Mouse (Mus musculus) cerebellum, postnatal 14 days (tissue): ENCODE results near the gene Cnnm3.

Experiments
- DNase-seq, 2 experiments: peaks; one replicate each; pipeline ENCODE4 v3.0.0; 2021; ENCODE audit warnings: mixed read lengths in 2 of 2

Gene Cnnm3

GRCm38 (mm10) chr1:36511289-36512021, at the start of gene Cnnm3:
TSS of gene Cnnm3 (plus strand) at chr1:36511867.
- DNase-seq, result peak; percentile 100

- no peak for DNase-seq
Observed at GRCm38 (mm10) chr1:36465641-36466160, 46.0 kb upstream of the Cnnm3 start.

- no peak for DNase-seq
Observed at GRCm38 (mm10) chr1:36467446-36467845, 44.2 kb upstream of the Cnnm3 start.

GRCm38 (mm10) chr1:36469811-36470444, 41.7 kb upstream of the Cnnm3 start:
- DNase-seq, result no peak

GRCm38 (mm10) chr1:36471181-36472105, 40.2 kb upstream of the Cnnm3 start, which contains the start of gene Cnnm4:
TSS of gene Cnnm4 (plus strand) at chr1:36471620.
- DNase-seq, result peak; percentile 89 to 91

- DNase-seq, result no peak
Observed at GRCm38 (mm10) chr1:36472106-36472440, 39.6 kb upstream of the Cnnm3 start.

- peak in 1 of 2 experiments; percentile 22 for DNase-seq
Observed at GRCm38 (mm10) chr1:36473211-36473780, 38.4 kb upstream of the Cnnm3 start.

- DNase-seq, result peak in 1 of 2 experiments; percentile 45
Observed at GRCm38 (mm10) chr1:36474646-36475045, 37.0 kb upstream of the Cnnm3 start.

GRCm38 (mm10) chr1:36475480-36476110, 36.1 kb upstream of the Cnnm3 start:
- no peak for DNase-seq

- DNase-seq, result no peak
Observed at GRCm38 (mm10) chr1:36476426-36476825, 35.2 kb upstream of the Cnnm3 start.

GRCm38 (mm10) chr1:36478343-36478795, 33.3 kb upstream of the Cnnm3 start:
- DNase-seq, result peak; percentile 68 to 71

GRCm38 (mm10) chr1:36479903-36480899, 31.5 kb upstream of the Cnnm3 start:
- no peak for DNase-seq

GRCm38 (mm10) chr1:36483825-36484224, 27.8 kb upstream of the Cnnm3 start:
- DNase-seq, result no peak

- DNase-seq, result no peak
Observed at GRCm38 (mm10) chr1:36485080-36485479, 26.6 kb upstream of the Cnnm3 start.

GRCm38 (mm10) chr1:36487111-36487510, 24.6 kb upstream of the Cnnm3 start:
- no peak for DNase-seq

- no peak for DNase-seq
Observed at GRCm38 (mm10) chr1:36489661-36490060, 22.0 kb upstream of the Cnnm3 start.

GRCm38 (mm10) chr1:36492416-36493139, 19.1 kb upstream of the Cnnm3 start:
- peak; percentile 84 to 85 for DNase-seq

GRCm38 (mm10) chr1:36493299-36493698, 18.4 kb upstream of the Cnnm3 start:
- no peak for DNase-seq

GRCm38 (mm10) chr1:36496719-36497118, 14.9 kb upstream of the Cnnm3 start:
- peak; percentile 69 to 72 for DNase-seq

- no peak for DNase-seq
Observed at GRCm38 (mm10) chr1:36497312-36497711, 14.4 kb upstream of the Cnnm3 start.
